Mouse (Mus musculus) kidney, postnatal 4 days (tissue): ENCODE results near the gene Zfp512b.

Source experiments
- DNase-seq, 2 experiments: peaks; one replicate each; pipeline ENCODE4 v3.0.0; 2021; ENCODE audit warnings: mixed read lengths in 2 of 2

Zfp512b gene

DNA sequence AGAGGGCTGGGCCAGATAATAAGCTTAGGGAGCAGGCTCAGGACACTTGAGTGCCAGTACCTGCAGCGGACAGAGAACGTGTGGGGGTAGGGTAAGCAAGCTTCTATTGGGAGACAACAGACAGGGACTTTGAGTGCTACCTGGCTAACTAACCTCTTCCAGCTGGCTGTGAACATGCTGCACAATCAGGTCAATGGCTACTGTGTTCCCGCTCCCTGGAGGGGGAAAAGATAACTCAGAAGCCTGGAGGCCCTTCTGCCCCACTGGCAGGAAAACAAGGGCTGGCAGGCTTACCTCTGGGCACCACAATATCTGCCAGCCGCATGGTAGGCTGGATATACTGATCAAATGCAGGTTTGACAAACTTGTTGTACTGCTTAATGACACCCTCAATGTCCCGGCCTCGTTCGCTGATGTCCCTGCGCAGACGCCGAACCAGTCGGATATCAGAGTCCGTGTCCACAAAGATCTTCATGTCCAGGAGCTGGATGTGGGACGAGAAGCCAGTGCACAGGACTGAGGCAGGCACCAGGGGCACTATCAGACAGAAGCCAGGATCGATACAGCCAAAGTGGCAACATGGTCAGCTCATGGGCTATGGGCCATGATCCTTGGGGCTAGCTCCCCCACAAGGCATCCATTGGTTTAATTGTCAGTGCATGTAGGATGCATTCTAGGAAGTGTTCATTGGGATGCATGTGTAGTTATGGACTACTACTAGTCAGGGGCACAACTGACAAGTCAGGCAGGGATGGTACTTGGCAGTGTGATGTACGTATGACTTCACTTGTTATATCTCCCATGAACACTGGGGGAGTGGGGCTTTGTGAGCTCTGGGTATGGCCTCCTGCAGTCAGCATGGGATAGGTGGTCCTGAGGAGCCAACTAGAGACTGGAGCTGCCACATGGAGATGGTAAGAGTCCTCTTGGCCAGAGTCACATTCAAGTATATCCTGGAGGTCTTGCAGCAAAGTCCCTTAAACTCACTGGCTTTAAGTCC is 19.4 kb downstream of the Zfp512b start:
- DNase-seq: no peak

DNA sequence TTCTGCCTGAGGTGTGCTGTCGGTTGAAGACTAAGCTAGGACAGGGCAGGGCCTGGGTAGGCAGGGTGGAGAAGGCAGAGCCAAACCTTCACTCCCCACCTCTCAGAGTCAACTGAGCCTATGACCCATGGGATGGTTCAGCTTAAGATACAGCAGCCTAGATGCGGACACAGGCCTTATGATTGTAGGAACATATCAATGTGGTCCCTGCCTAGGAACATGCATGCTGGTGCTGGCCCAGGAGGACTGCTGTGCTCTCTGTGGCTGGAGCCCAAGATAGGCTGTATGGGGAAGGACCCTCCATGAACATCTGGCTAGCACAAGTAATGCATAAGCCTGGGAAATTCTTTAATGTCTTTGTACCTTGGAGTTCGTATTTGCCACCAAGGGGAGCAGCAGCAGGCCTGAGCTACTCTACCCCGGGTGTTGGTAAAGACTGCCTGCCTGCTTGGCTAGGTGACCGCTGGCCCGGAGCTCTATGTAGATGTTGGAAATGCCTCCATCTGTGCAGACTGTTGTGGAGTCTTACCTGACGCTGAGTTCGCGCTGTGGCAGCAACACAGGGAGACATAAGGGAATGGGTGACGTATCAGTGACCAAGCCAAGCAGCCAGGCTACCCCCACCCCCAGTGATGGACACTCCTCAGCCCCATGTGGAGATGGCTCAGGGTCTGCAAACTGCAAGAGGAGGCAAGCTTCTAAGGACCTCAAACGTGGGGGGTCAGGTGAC is 20.5 kb downstream of the Zfp512b start:
- no peak for DNase-seq

DNA sequence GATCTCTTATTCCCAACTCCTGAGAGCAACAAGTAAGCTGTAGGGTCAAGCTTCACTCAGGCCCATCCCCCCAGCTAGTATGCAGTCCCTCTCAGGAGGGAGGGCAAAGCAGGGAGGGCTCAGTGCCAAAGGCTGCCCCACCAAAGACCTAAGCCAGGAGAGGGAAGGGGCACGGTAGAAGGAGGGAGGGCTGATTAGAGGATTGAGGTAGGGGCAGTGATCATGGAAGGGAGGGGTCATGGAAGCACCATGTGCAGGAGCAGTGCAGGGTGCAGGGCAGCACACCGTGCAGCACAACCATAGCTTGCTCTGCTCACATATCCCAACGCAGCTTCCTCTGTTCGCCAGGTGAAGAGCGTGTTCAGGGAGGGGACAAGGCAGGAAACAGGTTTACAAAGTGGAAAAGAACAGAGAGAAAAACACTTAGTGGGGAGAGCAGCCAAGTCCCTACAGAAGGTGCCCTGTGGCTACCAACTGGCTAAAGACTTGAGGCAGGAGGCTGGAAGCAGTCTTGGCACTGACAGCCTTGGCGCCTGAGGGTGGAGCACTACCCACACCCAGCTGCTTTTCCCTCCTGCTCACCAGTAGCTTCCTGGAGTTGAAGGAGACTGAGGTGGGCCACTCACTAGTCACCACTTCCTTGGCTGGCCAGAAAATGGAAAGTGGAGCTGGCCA is 21.5 kb downstream of the Zfp512b start:
- no peak for DNase-seq

DNA sequence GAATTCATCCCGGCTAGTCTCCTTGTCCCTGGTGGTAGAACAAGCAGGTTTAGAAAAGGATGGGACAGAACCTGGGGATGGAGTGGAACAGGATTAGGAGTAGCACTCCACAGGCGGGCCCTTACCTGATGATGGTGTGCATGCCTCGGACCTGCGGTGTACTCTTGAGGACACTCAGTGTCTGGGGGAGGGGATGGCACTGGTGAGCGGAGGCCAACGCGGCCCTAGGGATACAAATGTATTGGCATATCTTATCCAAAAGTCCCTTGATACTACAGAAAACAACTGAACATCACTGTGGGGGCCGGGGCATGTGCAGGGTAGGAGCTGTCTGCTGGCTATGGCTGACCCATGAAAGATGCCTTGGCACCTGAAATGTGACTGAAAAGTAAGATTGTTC is 22.2 kb downstream of the Zfp512b start:
- DNase-seq: no peak

DNA sequence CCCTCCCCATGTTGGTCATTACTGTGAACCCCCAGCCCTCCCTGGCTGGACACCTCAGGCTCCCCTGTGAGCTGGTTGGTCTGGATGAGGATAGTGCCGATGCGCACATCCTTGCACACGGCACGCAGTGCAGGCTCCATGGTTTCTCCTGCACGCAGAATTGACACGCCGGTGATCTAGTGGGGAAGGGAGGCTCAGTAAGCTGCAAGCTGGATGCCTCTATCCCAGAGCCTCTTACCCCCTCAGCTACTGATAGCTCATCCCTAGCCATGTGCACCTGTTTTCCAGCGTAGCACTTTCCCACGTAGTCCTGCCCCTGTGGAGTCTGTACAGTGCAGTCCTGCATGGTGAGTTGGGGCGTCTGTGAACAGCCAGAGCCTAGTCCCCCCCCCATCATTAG is 22.7 kb downstream of the Zfp512b start:
- no peak for DNase-seq

DNA sequence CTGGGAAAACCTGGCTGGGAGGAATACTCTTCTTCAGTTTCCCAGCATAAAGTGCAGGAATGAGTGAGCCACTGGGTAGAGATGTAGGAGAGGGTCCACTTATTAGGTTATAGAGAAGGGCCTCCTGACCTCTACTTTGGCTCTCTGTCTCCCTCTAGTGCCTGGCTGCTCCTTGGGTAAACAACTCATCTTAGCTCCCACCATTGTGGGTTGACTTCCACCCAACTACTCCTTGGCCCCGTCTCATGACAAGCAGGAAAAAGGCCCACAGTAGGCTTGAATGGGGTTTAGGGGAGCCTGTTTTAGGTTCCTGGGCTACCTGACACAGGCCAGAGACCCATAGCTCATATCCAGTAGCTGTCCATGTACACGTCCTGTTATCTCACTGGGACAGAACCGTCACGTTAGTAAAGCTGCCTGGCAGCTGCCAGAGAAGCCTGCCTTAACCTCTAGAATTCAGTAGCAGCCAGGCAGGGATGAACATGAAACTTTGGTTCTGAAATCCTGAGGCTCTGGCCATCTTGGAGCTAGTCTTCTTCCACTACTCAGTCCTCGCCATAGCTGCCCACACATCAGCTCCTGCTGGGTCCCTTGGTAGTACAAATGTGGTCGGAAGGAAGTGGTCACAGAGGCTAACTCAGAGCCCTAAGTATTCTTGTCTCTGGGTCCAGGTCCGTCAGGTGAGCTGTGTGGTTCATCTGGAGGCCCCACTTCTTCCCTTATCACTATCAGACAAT is 24.2 kb downstream of the Zfp512b start:
- DNase-seq: peak; percentile 73 to 76

DNA sequence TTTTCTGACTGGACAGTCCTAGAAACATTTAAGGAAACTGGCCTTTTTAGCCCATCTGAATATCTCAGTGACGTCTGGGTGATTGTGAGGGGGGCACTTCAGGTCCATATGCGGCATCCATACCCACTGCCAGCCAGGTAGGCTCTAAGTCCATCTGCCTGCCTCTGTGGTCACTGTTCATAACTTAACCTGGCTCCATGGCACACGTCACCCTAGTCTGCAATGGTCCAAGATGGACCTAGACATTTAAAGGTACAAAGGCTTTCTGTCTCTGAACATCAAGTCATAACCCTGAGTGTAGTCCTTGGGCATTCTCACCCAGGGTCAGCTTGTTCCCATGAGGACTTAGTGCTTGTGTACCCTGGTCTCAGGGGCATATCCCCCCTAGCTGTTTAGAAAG is 25.3 kb downstream of the Zfp512b start:
- DNase-seq: no peak

DNA sequence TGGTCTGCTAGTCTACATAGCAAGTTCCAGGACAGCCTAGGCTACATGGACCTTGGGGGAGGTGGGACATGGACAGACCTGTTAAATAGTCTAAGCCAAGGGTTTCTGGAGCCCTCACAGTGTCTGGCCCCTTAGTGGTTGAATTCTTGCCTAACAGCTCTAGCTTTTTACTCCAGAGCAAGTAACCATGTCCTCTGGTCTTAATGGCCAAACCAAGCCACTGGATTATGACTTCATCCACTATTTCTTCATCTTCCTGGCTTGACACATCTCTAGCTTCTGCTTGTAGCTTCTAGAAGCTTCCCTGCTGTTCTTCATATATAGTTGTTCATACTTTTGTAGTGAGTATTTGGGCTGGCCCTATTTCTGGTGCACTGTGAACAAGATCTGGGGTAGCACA is 38.8 kb downstream of the Zfp512b start:
- DNase-seq: no peak

DNA sequence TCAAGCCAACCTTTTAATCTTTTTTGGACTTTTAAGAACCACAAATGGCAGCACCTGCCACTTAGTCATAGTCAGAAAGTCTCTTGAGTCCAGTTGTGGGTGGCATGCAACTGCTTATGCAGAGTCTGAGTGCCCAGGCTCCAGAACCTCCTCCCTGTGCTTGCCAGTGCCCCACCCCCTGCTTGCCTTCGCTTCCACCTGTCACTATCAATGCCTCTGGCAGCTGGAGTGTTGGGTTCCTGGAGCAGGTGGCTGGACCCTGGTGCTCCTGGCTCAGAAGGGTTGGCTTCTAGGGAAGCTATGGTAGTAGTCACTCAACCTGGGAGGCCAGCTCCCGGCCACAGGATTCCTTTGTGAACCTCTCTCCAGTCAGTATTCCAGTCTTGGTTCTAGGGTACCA is 42.4 kb downstream of the Zfp512b start:
- DNase-seq: no peak

DNA sequence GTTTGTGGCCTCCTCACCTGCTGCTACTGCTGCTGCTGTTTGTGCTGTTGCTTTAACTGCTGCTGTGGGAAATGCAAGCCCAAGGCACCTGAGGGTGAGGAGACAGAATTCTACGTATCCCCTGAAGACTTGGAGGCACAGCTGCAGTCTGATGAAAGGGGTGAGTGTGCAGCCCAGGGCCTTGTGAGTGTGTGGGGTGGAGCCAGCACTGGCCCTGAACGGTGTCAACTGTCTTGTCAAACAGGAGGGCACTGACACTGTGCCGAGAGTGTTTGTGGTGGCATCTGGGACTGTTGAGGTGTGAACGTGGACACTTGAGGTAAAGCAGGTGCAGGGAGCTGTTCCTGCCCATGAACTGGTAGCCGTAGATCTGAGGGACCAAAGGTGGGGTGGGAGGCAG is 43.9 kb downstream of the Zfp512b start:
- no peak for DNase-seq

DNA sequence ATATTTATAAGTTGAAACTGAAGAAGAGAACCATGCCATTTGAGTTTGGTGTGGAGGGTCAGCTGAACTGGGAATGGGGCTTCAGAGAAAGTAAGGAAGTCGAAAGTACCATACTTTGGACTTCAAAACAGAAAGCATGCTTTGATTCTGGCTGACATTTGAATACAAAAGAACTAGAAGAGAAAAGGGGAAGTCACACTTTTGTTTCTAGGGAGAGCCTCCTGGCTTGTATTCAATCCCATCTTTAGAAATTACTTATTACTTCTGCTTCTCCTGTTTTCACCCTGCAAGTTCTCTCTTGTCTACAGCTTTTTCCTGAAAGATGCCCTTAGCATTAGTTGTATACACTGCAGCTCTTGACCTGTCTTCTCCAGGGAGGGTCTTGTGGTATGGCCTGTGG is 44.4 kb downstream of the Zfp512b start:
- DNase-seq: no peak

DNA sequence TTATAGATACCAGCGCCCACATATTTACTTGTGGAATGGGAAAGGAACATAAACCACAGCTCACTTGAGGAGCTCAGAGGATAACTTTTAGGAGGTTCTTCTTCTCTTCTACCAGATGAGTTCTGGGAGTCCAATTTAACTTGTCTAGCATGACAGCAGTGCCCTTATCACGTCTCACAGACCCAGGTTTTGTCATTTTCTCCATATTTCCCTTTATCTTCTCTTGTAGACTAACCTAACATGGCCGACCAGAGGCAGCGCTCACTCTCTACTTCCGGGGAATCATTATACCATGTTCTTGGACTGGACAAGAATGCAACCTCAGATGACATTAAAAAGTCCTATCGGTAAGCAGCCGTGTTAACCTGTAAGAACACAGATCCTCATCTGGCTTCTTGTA is 46.5 kb downstream of the Zfp512b start:
- no peak for DNase-seq

DNA sequence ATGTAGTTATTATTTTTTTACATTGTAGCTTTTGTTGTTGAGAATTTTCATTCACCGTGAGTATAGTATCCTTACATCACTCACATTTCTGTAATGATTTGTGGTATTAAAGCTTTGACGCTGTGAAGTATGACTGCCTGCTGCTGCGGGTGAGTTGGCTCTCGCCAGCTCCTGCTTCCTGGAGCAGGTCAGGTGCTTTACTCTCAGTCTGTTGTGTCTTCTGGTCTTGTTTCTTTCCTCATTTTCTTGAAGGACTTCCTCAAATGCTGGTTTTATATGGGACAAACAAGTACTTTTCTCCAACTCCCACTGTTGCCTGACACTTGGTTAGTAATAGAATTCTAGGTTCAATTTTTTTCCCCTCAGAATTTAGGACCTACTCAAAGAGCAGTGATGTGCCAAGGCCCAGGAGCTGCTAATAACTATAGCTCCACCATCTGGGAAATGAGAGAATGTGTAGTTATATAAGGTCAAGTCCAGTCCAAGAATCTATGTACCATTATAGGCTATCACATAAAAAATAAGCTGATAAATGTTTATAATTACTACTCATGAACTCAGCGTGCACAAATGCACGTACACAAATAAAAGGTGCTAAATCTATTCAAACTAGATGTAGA is 50.7 kb downstream of the Zfp512b start:
- DNase-seq: no peak

DNA sequence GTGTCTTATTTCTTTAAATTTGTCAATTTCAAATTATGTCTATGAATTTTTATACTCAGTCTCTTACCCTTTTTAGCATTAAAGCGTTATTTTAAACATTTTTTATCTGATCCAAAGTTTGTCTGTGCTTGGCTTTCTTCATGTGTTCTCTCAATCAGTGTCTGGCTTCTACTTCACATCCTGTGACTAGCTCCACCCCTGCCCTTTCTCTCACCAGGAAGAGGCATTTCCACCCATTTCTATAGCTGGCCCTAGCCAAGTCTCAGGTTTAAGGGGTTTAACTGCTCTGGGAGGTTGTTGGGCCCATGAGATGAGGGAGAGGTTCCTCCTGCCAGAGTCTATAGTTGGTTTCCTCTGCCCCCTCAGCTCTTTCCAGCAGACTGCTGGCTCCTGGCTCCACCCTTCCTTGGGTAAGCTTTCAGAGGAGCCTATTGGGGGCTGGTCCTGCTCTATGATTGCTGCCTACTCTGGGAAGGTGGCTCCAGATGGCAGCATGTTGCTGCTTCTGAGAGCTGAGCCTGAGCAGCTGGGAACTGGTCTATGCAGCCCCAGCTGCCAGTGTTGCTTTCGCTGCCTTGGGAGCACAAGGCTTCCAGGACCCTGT is 55.1 kb downstream of the Zfp512b start:
- DNase-seq: peak; percentile 22 to 42

DNA sequence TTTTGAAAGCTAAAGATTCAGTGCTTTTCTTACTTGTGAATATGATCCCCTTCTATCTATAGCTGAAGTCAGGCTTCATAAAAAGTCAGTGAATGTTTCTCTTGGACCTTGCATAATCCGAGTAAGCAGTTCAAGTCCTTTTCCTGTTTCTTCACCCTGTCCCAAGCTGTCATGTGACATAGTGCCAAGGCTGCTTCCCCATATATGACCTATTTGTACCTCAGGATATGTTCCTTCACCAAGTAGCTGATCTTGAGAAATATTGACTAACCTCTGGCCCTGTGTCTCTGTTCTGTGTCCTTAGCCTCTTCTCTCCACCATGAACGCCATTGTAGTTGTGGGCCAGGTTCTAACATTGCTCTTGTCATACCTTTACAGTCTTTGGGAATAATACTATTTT is 56.2 kb downstream of the Zfp512b start:
- DNase-seq: no peak

DNA sequence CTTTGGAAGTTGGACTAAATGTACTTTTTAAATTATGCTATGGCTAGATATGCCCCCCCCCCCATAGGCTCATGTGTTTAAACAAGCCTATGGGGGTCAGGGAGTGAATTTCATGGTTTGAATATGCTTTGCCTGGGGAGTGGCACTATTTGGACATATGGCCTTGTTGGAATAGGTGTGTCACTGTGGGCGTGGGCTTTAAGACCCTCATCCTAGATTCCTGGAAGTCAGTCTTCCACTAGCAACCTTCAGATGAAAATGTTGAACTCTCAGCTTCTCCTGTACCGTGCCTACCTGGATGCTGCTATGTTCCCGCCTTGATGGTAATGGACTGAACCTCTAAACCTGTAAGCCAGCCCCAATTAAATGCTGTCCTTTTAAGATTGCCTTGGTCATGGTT is 60.0 kb downstream of the Zfp512b start:
- DNase-seq: no peak
